Mouse (Mus musculus) kidney, postnatal 4 days (tissue): ENCODE data around the gene Zgpat.

Experiments
- DNase-seq, 2 experiments: peaks; one replicate each; pipeline ENCODE4 v3.0.0; 2021; ENCODE audit warnings: mixed read lengths in 2 of 2

Gene Zgpat

DNA sequence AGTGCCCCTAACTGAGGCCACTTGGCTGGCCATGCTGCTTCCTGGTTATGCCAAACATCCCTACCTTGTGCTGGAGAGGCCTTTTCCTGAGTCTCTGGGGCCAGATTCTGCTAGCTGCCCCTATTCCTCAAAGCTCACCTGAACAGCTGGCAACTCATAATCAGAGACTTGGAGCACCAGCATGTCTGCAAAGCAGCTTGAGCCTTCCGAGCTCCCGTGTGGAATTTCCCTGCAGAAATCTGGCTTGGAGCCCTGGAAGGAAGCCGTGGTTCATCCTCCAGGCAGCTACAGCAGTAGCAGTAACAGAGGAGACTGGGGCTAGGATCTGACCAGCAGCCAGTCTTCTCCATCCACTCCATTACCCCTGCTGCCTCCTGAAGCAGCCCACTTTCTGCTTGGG lies 21.2 kb downstream of the Zgpat start:
- DNase-seq = peak; percentile 47 to 61

DNA sequence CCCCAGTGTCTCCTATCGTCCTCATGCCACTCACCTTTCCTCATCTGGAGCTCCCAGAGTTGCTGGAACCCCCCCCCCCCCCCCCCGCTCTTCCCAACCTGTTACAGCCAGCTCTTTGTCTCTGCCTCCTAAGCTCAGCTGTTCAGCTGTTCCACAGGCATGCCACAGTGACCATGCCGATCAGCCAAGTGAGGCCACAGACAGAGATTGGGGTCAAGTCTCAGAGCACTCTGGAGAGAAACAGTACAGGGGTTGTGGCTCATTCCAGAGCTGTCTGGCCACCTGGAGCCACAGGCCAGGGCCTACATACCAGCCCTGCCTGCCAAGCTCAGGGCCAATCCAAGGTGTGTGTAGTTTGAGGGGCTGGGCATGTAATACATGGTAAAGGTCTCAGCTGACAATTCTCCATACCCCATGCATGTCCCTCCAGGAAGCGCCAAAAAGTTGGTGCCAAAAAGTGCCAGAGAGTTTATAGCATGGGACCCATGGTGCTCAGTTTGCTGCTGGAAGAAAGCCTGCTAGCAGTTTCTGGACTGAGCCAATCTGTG lies 22.0 kb downstream of the Zgpat start:
- no peak for DNase-seq

DNA sequence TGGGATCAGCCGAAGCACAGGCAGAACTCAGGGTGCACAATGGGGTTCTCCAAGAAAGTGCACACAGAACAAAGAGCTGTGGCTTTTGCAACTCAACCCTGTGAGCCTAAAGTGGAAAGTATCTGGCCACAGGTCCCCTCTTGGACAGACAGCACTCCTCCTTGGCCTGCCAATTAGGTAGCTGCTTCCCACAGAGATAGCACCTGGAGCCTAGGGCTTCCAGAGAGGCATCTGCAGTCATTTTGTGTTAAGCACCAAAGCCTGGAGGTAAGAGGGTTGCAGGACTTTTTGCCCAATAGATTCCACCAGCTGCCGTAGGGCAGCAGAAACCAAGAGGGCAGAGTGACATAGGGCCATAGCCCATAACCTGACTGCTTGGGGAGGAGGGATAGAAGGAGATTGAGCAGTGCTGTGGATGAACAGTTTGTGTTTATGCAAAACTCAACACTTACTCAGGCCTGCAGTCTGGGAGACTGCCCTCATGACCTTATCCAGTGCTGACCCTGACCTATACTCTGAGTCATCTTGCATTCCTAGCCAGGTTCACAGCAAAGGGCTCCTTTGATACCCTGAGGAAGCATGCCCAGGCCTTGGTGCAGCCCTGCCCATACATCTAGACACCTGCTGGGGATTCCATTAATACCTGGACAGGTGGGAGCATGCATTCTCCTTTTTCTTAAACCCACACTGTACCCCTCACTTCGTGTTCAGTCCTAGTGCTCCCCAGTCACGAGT lies 25.6 kb downstream of the Zgpat start:
- DNase-seq = no peak

DNA sequence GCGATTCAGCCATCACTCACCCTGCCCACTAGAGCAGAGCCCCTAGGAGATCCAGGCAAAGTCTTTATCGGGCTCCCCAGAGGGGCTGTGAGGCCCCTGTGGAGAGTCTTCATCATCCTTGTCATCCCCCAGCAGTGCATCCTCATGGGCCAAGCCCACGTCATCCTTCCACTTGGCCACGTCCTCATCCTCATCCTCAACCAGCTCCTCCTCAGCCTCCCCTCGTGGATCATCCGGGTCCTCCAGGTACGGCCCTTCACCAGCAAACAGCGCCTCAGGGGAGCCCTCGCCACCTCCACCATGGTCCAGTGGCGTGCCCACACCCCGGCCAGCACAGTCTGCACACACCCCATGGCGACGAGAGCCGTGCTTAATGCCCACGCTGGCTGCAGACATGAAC lies 26.3 kb downstream of the Zgpat start:
- DNase-seq = no peak

DNA sequence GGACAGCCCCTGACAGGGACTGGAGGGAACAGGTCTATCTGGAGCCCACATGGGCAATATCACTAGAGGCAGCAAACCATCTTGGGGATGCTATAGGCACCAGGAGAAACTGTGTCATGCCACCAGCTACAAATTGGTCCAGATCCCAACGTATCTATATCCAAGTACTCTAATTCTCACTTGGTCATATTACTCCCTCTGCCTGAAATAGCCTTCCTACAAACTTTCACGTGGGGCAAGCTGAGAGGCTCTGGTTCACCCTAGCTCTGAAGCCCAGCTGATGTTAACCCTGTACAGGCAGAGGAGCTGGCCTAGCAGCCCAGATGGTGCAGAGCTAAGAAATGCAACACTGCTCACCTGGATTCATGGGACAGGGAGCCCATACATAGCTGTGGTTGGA lies 26.8 kb downstream of the Zgpat start:
- no peak for DNase-seq

DNA sequence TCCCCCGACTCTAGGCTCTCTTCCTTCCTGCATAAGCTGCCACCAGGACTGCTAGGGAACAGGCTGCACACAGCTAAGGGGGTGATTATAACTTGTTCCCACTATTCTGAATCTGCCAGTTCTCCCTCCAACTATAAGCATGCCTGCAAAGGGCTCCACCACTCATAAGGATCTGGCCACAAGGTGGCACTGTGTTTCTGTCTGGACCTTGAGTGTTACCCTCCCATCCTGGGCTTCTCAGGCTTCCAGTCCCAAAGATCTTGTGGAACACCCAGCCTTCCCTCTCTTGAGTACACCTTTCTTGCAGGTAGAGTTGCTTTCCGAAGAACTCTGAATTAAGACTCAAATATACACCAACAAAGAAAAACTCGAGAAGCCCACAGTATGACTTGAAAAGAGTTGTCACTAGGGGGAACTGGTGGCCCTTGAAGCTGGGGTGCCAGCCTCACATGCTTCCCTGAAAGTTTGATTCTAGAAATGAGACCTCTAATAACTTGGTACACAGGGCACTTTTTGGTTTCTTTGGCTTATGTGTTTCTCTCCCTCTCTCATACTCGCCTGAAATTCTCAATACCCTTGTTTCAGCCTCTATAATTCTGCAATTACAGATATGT lies 28.0 kb downstream of the Zgpat start:
- peak; percentile 93 for DNase-seq

DNA sequence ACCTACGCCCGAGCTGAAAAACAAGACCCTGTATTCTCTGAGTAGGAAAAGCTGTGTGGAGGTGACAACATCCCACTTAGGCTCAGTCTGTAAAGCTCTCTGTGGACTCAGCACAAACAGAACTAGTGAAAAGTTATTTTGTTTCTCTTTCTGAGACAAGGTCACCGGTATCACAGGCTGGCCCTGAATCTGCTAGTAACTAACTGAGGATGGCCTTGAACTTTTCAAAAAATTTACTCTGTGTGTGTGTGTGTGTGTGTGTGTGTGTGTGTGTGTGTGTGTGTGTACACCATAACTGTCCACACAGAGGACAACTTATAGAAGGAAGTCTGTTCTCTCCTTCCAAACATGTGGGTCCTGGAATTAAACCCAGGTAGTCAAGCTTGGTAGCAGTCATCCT lies 29.4 kb downstream of the Zgpat start:
- no peak for DNase-seq

DNA sequence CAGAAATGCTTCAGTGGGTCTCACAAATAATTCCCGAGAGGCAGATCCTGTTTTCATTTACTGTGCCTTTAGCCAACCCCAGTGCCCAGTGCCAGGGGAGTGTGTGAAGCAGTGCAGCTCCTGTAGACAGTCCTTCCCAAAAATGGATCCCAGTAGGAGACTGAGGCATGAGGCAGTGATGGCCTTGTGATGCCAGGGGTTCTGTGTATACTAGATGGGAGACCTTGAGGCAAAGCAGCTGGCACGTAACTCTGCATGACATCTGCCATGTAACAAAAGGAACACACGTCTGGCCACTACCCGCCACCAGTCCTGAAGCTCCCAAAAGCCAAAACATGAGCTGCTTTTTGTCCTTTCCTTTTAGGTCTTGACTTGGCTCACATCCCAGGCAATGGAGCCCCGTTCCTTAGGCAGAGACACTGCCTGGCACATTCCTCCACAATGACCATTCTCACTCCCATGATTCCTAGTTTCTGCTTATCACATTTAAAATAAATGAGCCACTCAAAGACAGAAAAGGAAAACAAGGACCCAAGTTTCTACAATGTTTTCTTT lies 32.6 kb downstream of the Zgpat start:
- no peak for DNase-seq

DNA sequence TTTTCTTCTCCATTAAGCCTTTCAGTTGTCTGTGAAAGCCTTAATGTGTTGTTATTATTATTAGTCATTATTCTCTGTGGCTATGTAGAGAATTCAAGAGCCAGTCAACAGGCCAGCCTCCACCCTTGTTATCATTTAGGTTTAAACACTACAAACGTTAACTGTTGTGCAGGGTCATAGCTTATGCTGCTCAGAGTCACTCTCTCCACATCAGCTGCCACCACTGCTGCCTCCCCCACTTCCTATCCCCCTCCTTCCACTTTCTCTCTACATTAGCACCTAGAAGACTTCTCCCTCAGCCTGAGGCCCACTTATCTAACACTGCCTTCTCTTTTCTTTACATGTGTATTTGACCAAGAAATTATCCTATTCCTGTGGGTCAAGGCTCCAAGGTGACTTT lies 36.8 kb downstream of the Zgpat start:
- DNase-seq = no peak

DNA sequence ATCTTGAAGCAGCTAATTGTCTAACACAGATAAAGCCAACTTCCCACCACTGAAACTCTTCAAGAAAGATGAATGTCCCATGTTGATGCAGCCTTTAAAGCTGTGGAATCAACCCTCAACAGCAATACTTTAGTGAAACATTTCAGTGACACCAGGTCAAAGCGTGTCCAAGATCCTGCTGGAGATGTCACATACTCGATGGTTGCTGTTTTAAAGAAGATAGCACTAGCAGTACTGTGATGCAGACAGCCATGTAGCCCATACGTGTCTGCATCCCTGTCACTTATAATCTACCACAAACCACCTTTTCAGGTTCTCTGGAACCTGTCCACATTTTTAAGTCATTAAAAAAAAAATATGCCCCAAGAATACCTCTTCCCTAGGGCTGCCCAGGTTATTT lies 39.0 kb downstream of the Zgpat start:
- no peak for DNase-seq

DNA sequence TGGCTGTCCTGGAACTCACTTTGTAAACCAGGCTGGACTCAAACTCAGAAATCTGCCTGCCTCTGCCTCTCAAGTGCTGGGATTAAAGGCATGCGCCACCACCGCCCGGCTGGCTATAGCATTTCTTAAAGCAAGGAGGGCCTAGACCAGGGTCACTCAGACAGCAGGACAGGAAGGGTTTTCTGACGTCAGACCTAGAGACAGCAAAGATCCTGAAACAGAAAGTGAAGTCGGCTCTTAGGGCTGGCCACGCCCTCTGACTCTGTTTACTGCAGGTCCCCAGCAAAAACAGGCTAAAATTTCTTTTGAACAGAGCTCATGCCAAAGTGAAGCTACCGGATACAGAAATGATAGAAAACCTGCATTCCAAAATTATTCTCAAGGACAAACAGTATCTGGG lies 44.9 kb downstream of the Zgpat start:
- no peak for DNase-seq

DNA sequence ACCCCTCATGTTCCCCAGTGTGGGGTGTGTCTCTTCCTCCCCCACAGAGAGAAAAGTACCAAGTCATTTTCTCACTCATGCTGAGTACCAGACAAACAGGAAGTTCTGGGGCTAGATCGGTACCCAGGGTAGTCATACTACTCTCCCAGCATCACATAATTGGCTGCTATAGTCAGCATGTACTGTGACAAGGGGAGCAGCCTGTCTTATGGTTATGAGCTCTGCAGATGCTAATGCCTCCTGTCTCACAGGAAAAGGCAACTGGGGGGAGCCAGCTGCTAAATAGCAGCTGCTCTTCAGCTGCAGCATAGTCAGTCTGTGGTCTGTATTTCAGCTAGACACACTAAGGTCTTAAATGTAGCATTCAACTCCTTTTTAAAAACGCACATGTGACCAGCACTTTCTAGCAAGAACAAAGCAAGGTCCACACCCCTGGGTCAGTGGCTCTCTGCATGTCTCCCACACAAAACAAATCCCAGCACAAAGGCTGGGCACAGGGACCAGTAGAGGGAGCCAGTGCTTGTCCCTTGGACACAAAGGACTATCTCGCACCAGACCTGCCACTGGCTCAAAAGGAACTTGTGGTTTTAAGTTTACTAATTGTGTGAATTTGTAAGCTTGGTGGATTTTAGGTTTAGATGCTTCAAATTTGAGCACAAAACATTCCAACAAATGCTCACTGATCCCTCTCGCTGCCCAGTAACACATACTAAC lies 46.2 kb downstream of the Zgpat start:
- DNase-seq = peak; percentile 85 to 89

DNA sequence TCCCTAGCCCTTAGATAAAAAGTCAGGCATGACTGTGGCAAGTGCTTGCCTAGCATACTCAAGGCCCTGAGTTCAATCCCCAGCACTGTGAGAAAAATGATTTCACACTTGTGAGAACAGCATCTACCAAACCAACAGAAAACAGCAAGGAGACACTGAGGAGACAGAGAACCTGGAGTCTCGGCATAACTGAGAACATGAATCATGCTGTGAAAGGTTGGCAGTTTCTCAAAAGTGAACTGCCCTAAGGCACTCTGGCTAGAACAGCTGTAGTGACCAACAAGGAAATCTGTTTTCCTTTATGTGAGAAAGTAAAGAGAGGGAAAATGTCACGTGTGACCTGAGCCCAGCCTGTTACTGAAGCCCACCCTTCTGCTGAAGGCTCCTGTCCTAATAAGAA lies 48.4 kb downstream of the Zgpat start:
- no peak for DNase-seq

DNA sequence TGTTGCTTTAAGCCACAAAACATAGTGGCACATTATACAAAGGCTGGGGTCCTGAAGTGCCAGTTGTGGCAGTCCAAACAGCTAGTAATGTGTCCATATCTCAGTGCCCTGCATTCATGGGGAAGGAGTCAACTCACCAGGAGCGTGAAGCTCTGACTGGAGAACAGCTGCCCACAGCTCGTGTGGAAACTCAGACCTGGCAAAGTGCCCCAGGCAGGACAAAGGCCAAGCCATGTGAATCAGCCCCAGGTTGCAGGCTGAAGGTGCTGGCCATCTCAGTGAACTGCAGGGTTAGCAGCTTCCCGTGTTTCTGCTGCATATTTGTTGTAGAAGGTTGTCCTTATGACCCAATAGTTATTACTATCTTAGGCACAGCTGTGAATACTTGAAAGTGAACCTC lies 51.2 kb downstream of the Zgpat start:
- peak; percentile 56 to 70 for DNase-seq

DNA sequence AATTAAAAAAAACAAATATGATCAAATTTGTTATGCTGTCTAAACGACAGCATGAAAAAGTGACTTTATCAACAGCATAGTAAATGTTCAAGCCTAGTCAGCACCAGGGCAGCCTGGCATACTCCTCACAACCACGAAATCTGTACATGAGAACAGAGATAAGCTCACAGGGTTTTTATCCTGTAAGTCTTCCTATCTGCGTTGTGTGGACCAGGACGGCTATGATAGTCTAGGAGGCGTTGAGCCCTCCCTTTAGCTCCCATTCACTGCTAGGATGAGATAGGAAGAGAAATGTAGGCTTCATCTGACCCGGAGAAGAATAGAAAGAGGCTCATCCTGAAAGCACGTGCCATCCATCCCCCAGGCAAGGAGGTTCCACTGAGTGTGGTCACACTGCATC lies 54.6 kb downstream of the Zgpat start:
- no peak for DNase-seq

DNA sequence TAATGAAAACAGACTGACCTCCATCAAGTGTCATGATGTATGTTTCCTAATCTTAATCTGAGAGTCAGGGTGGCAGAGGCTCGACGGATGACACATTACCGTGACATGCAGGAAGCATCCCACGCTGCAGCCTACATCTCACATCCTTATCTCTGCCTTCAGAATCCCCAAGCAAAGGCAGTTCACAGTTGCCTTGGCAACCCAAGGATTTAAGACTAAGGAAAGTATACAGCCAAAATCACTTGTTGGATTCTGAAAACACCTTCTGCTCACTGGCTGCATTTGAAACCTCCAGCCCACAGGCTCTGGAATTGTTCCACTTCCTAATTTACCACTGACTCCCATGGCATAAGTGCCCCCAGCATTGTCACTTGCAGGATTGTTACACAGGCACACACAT lies 55.7 kb downstream of the Zgpat start:
- no peak for DNase-seq

DNA sequence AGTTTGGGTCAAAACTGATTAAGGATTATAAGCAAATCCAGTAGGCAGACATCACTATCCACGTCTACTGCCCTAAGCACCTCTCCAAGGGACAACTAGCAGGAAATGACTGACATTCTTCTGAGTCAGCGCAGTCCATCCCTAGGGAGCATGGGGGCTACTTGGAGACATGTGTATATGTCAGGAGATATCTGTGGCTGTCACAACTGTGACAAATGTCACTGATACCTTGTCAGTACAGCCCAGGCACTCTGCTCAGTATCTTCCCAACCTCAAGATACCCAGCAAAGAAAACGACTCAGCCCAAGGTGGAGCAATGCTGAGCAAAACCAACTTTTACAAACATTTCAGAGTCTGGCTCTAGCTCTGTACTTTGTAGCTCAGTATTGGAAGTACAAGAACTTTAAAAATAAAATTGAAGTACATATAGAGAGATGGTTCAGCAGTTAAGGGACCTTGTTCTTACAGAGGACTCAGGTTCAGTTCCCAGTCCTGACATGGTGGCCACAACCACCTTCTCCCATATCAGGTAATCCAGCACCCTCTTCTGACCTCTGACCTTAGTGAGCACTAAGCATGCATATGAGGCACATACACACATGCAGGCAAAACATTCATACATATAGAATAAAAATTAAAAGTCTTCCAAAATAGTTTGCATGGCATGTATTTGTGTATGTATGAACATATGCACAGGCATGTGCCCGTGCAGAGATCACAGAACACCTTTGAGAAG lies 56.3 kb downstream of the Zgpat start:
- DNase-seq = no peak

DNA sequence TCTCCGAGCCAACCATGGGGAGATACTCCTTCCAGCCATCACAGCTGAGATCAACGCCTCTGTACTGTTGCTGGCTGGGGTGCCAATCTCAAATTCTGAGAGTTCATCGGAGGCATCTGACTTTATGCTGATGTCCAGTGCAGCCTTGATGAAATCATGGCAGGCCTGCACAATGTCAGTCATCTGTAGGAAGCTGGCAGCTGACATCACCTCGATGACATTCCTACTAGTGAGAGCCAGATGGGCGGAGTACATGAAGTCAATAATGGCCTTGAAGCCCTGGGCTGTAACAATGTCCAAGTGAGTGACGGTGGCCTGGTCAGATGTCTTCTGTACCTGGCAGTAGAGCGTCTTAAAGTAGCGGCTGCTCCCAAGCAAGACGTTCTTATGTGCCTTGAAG lies 59.1 kb downstream of the Zgpat start:
- no peak for DNase-seq
